Mouse (Mus musculus): ENCODE measurements around the gene Scube2.

- TF ChIP-seq POLR2A (IDR thresholded peaks at IDR 0.05; ENCODE audit: insufficient read depth, low read depth, low read length) (no peak), CTCF (IDR thresholded peaks at IDR 0.05) (no peak)
Measured at GRCm38 (mm10) chr7:109756291-109756690, 109.2 kb downstream of the Scube2 start.

Measured in heart, adult 2 months (tissue).